Mouse (Mus musculus): ENCODE measurements around the gene Pramef6.
"Not testable (repeated sequence)": the region's sequence is repeated elsewhere in the genome, so short reads cannot be mapped to it uniquely, and the experiment has no call there.

Pramef6 gene

DNA sequence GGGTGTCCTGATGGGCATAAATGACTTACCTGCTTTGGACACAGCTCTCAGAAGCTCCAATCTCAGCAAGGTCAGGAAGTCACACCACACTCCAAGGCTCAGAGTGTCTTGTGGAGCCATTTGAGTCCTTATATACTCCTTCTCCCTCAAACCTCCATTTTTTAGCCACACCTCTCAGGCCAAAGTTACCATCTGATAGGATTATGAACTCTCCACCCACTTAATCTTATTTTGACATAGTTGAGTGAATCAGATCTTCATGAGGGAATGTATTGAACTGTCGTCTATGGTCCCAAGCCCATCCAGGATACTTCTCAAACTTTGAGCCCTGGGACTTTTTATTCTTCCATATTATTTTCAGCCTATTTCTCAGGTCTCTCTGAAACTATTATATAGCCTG lies at the start of gene Pramef6:
TSS of gene Pramef6 (minus strand) at position 101 of the 400 bp plus-strand sequence.
- DNase-seq (ENCODE audit: low spot score in 2 of 2): not testable (repeated sequence)

GRCm38 (mm10) chr4:143894406-143894805 lies 5.8 kb downstream of the Pramef6 start:
- DNase-seq (ENCODE audit: low spot score in 2 of 2): not testable (repeated sequence)

- not testable (repeated sequence) for DNase-seq (ENCODE audit: low spot score in 2 of 2)
These were observed 17.8 kb downstream of the Pramef6 start for GRCm38 (mm10) chr4:143882371-143882770.

DNA sequence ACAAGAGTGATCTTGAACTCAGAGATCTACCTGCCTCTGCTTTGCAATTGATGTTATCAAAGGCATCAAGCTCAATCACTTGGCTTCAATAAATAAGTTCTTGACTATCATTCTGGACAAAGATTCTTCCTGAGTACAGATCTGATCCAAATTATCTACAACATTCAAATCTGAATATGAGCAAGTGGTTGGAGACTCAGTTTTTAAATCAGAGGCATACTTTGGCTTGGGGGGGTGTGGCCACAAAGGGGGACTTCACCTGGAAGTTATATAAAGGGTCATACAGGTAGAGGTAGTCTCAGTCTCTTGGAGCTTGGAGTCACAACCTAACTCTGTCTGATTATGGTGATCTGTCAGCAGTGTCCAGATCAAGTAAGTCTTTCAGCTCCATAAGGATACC lies 54.0 kb downstream of the Pramef6 start, which contains the start of gene Gm13103:
TSS of gene Gm13103 (plus strand) at position 301 of the 400 bp plus-strand sequence.
- DNase-seq (ENCODE audit: low spot score in 2 of 2): not testable (repeated sequence)
